ENCODE assay signal across 8 mouse cellular contexts in genomic region chr4:95303337-95303736, GRCm38 (mm10).
A peak's percentile ranks its signal among the peaks of the same experiment; 100 is the strongest.
DNase-seq lines count a peak whose midpoint lies in the region; ATAC-seq lines count a peak whose summit lies in the region.

No protein-coding gene starts in this region.

- no peak overlapping the region for H3K4me3 ChIP-seq in limb, embryonic 13.5 days

- H3K4me2 ChIP-seq in limb, embryonic 13.5 days (replicated peaks): peak overlapping the region; percentile 17; the same call in 1 of the 2 replicates

- peak; percentile 40 for DNase-seq in 3T3-L1 (ENCODE audit: low read depth, low spot score)
- DNase-seq in CD8-positive naive resting alpha-beta T cell, adult 2 months (ENCODE audit: low read depth in 2 of 2, low spot score in 2 of 2): peak; percentile 10 to 34
- peak; percentile 50 for DNase-seq in heart, adult 8-10 months (ENCODE audit: low spot score)
- DNase-seq in spleen, postnatal 36 days (ENCODE audit: low spot score in 2 of 2): peak; percentile 79 to 83
- DNase-seq in frontal cortex, postnatal 10 days (ENCODE audit: low spot score in 2 of 2): no peak
- DNase-seq in right cerebral cortex, postnatal 14 days: no peak
- DNase-seq in urinary bladder, adult 18-20 months (ENCODE audit: low spot score in 2 of 2): no peak

- no peaks in the 10 kb centered on the region for H3K9me3 ChIP-seq in limb, embryonic 13.5 days

- no peaks in the 10 kb centered on the region for H3K36me3 ChIP-seq in limb, embryonic 13.5 days

- H3K9ac ChIP-seq in limb, embryonic 13.5 days: 0 out of 2 replicates have a peak overlapping the region, but pooled peaks have one; percentile 1

- 39% methylated on average over 2 of the region's 2 CpGs for WGBS in limb, embryonic 13.5 days

- H3K27ac ChIP-seq in limb, embryonic 13.5 days: no peak overlapping the region; the same call in 1 of the 2 replicates

- H3K27me3 ChIP-seq in limb, embryonic 13.5 days: no peaks in the 10 kb centered on the region

- ATAC-seq in limb, embryonic 13.5 days (ENCODE audit: low FRiP score, low read depth): no peak

- peaks cover 9% of the 10 kb centered on the region for H3K4me1 ChIP-seq in limb, embryonic 13.5 days

Comparison
In these comparisons a context has a peak if more than half of its experiments do, and no peak if none do; other contexts are left out.
1. DNase-seq: peak in 3T3-L1 (single experiment), CD8-positive naive resting alpha-beta T cell, adult 2 months (2 of 2), heart, adult 8-10 months (single experiment) and spleen, postnatal 36 days (2 of 2); none in frontal cortex, postnatal 10 days (0 of 2), right cerebral cortex, postnatal 14 days (single experiment) and urinary bladder, adult 18-20 months (0 of 2).